Mouse (Mus musculus): ENCODE measurements around the gene Robo3.

Robo3 gene

GRCm38 (mm10) chr9:37429326-37429725 lies 3.7 kb downstream of the Robo3 start:
- no peak for DNase-seq (ENCODE audit: low spot score)

GRCm38 (mm10) chr9:37421239-37421638 lies 11.8 kb downstream of the Robo3 start:
- no peak for DNase-seq (ENCODE audit: low spot score)

- peak; percentile 74 for DNase-seq (ENCODE audit: low spot score)
These were observed 12.4 kb downstream of the Robo3 start for GRCm38 (mm10) chr9:37420676-37421075.

GRCm38 (mm10) chr9:37418791-37419190 lies 14.3 kb downstream of the Robo3 start:
- DNase-seq (ENCODE audit: low spot score) = no peak

- no peak for DNase-seq (ENCODE audit: low spot score)
These were observed 18.4 kb downstream of the Robo3 start for GRCm38 (mm10) chr9:37414666-37415065.

- DNase-seq (ENCODE audit: low spot score) = no peak
These were observed 20.1 kb downstream of the Robo3 start for GRCm38 (mm10) chr9:37412989-37413388.

- no peak for DNase-seq (ENCODE audit: low spot score)
These were observed 23.2 kb downstream of the Robo3 start for GRCm38 (mm10) chr9:37409698-37410445.

- DNase-seq (ENCODE audit: low spot score) = no peak
These were observed 25.1 kb downstream of the Robo3 start for GRCm38 (mm10) chr9:37407850-37408502.

GRCm38 (mm10) chr9:37406372-37406771 lies 26.7 kb downstream of the Robo3 start:
- no peak for DNase-seq (ENCODE audit: low spot score)

GRCm38 (mm10) chr9:37403011-37403410 lies 30.0 kb downstream of the Robo3 start:
- DNase-seq (ENCODE audit: low spot score) = no peak

- no peak for DNase-seq (ENCODE audit: low spot score)
These were observed 30.5 kb downstream of the Robo3 start for GRCm38 (mm10) chr9:37402501-37402900.

GRCm38 (mm10) chr9:37401802-37402201 lies 31.2 kb downstream of the Robo3 start, which contains the start of gene Robo4:
Gene Robo4, plus strand, starts transcription at chr9:37401897.
- DNase-seq (ENCODE audit: low spot score) = no peak

- DNase-seq (ENCODE audit: low spot score) = no peak
These were observed 32.5 kb downstream of the Robo3 start for GRCm38 (mm10) chr9:37400585-37400984.

- no peak for DNase-seq (ENCODE audit: low spot score)
These were observed 39.4 kb downstream of the Robo3 start for GRCm38 (mm10) chr9:37393482-37394131.

GRCm38 (mm10) chr9:37392071-37392470 lies 41.0 kb downstream of the Robo3 start:
- DNase-seq (ENCODE audit: low spot score) = no peak

- DNase-seq (ENCODE audit: low spot score) = no peak
These were observed 42.2 kb downstream of the Robo3 start for GRCm38 (mm10) chr9:37390891-37391290.

GRCm38 (mm10) chr9:37384284-37385182 lies 48.5 kb downstream of the Robo3 start:
- no peak for DNase-seq (ENCODE audit: low spot score)

- DNase-seq (ENCODE audit: low spot score) = no peak
These were observed 49.9 kb downstream of the Robo3 start for GRCm38 (mm10) chr9:37383161-37383560.

- DNase-seq (ENCODE audit: low spot score) = no peak
These were observed 57.3 kb downstream of the Robo3 start for GRCm38 (mm10) chr9:37375718-37376117.

GRCm38 (mm10) chr9:37371232-37371801 lies 61.7 kb downstream of the Robo3 start:
- no peak for DNase-seq (ENCODE audit: low spot score)

- DNase-seq (ENCODE audit: low spot score) = no peak
These were observed 64.2 kb downstream of the Robo3 start for GRCm38 (mm10) chr9:37368860-37369259.
